Mouse (Mus musculus): Measurements from ENCODE around the gene Wfdc1.

DNA sequence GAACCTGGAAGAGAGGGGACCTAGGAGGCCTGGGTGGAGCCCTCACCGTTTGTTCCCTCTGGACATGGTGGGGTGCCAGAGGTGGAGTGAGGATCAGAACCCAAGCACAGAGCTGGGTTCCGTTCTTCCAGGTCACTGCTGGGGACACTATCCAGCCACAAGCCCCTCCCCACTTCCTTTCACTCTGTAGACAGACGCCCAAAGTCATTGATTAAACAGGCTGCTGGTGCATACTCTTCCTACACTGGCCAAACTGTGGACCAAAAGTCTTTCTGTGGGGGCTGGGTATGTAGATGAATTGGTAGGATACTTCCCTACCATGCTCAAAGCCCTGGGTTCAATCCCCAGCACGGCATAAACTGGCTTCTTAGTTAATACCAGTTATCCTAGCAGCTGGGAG lies 25.8 kb downstream of the Wfdc1 start:
- TF ChIP-seq HCFC1 (IDR thresholded peaks at IDR 0.05; ENCODE audit: borderline replicate concordance, insufficient read depth, low read length) (no peak), ZNF384 (IDR thresholded peaks at IDR 0.05; ENCODE audit: low read depth, low read length) (no peak)
